Mouse (Mus musculus) spleen, adult 2 months (tissue): ENCODE measurements at regions not wholly inside any gene's neighbourhood (a gene's known extent, or its start where the extent isn't known, plus 50 kb on each side); places are given as distances from the start of the nearest gene placed in this dataset.

ENCODE experiments used
- DNase-seq, 2 experiments: peaks; one replicate each; pipeline versions ENCODE4 v3.0.0 to v3.0.0-alpha.2; 2012 to 2021; ENCODE audit warnings: low spot score in 2 of 2, low read depth in 1 of 2
- H3K27ac ChIP-seq: fragments of 200-500 bp; 2 replicates; pipeline ENCODE4 v1.5.1; 2012; ENCODE audit warnings: low read length, inconsistent platforms; ENCODE audit not compliant: insufficient read depth
- H3K27me3 ChIP-seq: fragments of 200-500 bp; 2 replicates; pipeline ENCODE4 v1.6.1; 2012; ENCODE audit warnings: mild to moderate bottlenecking, moderate library complexity, low read length, inconsistent platforms; ENCODE audit not compliant: control insufficient read depth, insufficient read depth
- H3K36me3 ChIP-seq: fragments of 200-500 bp; 2 replicates; pipeline ENCODE4 v1.6.1; 2012; ENCODE audit warnings: mild to moderate bottlenecking, low read length, inconsistent platforms; ENCODE audit not compliant: control insufficient read depth, insufficient read depth
- H3K4me1 ChIP-seq: fragments of 200-500 bp; 2 replicates; pipeline ENCODE4 v1.6.1; 2011; ENCODE audit warnings: inconsistent platforms; ENCODE audit not compliant: control insufficient read depth, insufficient read depth, insufficient read length
- H3K4me3 ChIP-seq: fragments of 200-500 bp; 2 replicates; pipeline ENCODE4 v1.5.1; 2011; ENCODE audit warnings: mild to moderate bottlenecking, inconsistent platforms; ENCODE audit not compliant: insufficient read depth, insufficient read length; ENCODE audit errors: extremely low read depth
- CTCF ChIP-seq: fragments of 200-500 bp; IDR thresholded peaks from 2 replicates; pipeline ENCODE4 v1.5.1; 2011; ENCODE audit warnings: mild to moderate bottlenecking, inconsistent platforms; ENCODE audit not compliant: insufficient read depth, insufficient read length, insufficient replicate concordance; ENCODE audit errors: extremely low read depth
- POLR2A ChIP-seq: fragments of 200-500 bp; IDR thresholded peaks from 2 replicates; pipeline ENCODE4 v1.6.1; 2011; ENCODE audit warnings: low read depth, low read length, inconsistent platforms
- WGBS: fragments of 180-500 bp; shearing (Covaris S2); methylation state at CpG from one replicate; pipeline ENCODE4 v1.1.7; 2018; 5-methylcytosine and 5-hydroxymethylcytosine counted together

- DNase-seq: no peak
- Histone ChIP-seq H3K27me3 (no peaks in the 10 kb centered on the region), H3K36me3 (no peaks in the 10 kb centered on the region), H3K4me3 (no peak overlapping the region), H3K4me1 (no peaks in the 10 kb centered on the region), H3K27ac (no peak overlapping the region)
- WGBS: 94% methylated on average over 2 of the region's 2 CpGs
- TF ChIP-seq POLR2A (no peak), CTCF (no peak)
These were observed 58.5 kb upstream of the Sstr4 start for GRCm38 (mm10) chr2:148336626-148337025.

- H3K27me3 ChIP-seq: no peaks in the 10 kb centered on the region
- H3K4me3 ChIP-seq: no peak overlapping the region
- 57% methylated on average over 6 of the region's 6 CpGs for WGBS
- H3K4me1 ChIP-seq: no peaks in the 10 kb centered on the region
- no peak for TF ChIP-seq POLR2A
- TF ChIP-seq CTCF: no peak
- H3K27ac ChIP-seq: no peak overlapping the region
- H3K36me3 ChIP-seq: no peaks in the 10 kb centered on the region
- no peak for DNase-seq
These were observed 56.8 kb upstream of the Sstr4 start for GRCm38 (mm10) chr2:148338308-148338768.

GRCm38 (mm10) chr2:148338894-148339293 is 56.2 kb upstream of the Sstr4 start:
- no peak overlapping the region for H3K27ac ChIP-seq
- TF ChIP-seq POLR2A (no peak), CTCF (no peak)
- no peak overlapping the region for H3K4me3 ChIP-seq
- DNase-seq: no peak
- H3K4me1 ChIP-seq: no peaks in the 10 kb centered on the region
- H3K36me3 ChIP-seq: no peaks in the 10 kb centered on the region
- no peaks in the 10 kb centered on the region for H3K27me3 ChIP-seq

GRCm38 (mm10) chr2:148344193-148344592 is 51.0 kb upstream of the Sstr4 start:
- TF ChIP-seq CTCF (no peak), POLR2A (no peak)
- H3K27me3 ChIP-seq: no peaks in the 10 kb centered on the region
- H3K27ac ChIP-seq: no peak overlapping the region
- no peaks in the 10 kb centered on the region for H3K36me3 ChIP-seq
- H3K4me1 ChIP-seq: no peaks in the 10 kb centered on the region
- WGBS: 85% methylated on average over 2 of the region's 2 CpGs
- DNase-seq: no peak
- no peak overlapping the region for H3K4me3 ChIP-seq
